Mouse (Mus musculus) thymus, adult 2 months (tissue): ENCODE measurements at regions not wholly inside any gene's neighbourhood (a gene's known extent, or its start where the extent isn't known, plus 50 kb on each side); places are given as distances from the start of the nearest gene placed in this dataset.

Experiments
- CTCF ChIP-seq: fragments of 200-500 bp; IDR thresholded peaks from 2 replicates; pipeline ENCODE4 v1.5.1; 2012; ENCODE audit warnings: mild to moderate bottlenecking, control low read depth, low read length, moderate library complexity, borderline replicate concordance; ENCODE audit not compliant: control insufficient read depth, poor library complexity, insufficient read depth; ENCODE audit errors: extremely low read depth
- POLR2A ChIP-seq: fragments of 200-500 bp; IDR thresholded peaks from 2 replicates; pipeline ENCODE4 v1.6.1; 2012; ENCODE audit warnings: mild to moderate bottlenecking, low read length, control low read depth, moderate library complexity; ENCODE audit not compliant: control insufficient read depth, poor library complexity, insufficient read depth; ENCODE audit errors: extremely low read depth

DNA sequence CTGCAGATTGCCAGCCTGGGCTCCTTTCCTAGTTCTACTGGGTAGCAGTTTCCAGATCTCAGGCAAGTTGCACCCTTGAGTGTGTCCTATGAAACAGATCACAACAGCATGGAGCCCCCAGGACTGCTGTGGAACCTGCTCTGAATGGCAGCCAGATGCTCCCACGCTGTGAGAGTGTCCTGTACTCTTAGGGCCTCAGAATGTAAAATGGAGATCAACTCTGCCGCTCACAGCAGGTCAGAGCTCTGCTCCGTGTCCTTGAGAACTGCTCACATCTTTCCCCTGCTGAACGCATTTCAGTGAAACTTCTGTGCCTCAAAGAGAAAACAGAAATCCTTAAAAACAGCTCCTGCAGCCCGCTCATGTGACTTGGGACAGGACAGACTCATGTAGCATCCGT is 203.7 kb upstream of the Nlrp1b start:
- TF ChIP-seq POLR2A (no peak), CTCF (no peak)
